ENCODE assay signal across 24 mouse cellular contexts in the genomic region with DNA sequence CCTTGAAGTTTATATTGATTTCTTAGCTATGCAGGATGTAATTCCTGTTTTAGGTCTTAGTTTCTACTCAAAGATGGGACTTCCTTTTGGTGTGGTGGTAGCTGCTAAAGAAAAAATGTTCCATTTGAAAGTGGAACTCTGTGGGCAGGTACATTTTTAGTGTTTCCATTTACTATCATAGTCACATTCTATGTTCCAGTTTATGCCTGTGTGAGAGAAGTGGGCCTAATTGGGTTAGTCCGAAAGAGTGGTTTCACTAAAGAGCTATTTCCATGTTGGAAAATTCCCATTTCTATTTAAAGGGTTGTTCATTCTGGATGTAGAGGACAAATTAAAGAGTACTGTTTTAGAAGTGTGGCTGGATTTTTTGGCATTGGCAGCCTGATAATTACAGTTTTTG.
DNase-seq lines count a peak whose midpoint lies in the region; ATAC-seq lines count a peak whose summit lies in the region.
"Had no signal": no experiment of that assay in that cellular context is flagged by ENCODE, and none has a peak within 500 bp of the region (broad histone marks: within the 10 kb centered on the region; RNA-seq: fewer than 3 reads in every experiment).

No protein-coding gene starts in this region.

- peaks cover 4% of the 10 kb centered on the region for H3K4me1 ChIP-seq in embryonic facial prominence, embryonic 14.5 days (ENCODE audit: control insufficient read depth, insufficient read depth, low read length)
- peaks cover 24% of the 10 kb centered on the region for H3K4me1 ChIP-seq in embryonic facial prominence, embryonic 10.5 days
- H3K4me1 ChIP-seq: forebrain, embryonic 13.5 days had no signal

- no peak overlapping the region for H3K4me3 ChIP-seq in embryonic facial prominence, embryonic 14.5 days (ENCODE audit: low read depth, low read length)
- H3K4me3 ChIP-seq in embryonic facial prominence, embryonic 10.5 days, result no peak overlapping the region
- H3K4me3 ChIP-seq: embryonic facial prominence, embryonic 12.5 days; forebrain, embryonic 13.5 days; heart, embryonic 15.5 days; hindbrain, embryonic 13.5 days had no signal

- no peaks in the 10 kb centered on the region for H3K27me3 ChIP-seq in embryonic facial prominence, embryonic 14.5 days (replicated peaks; ENCODE audit: control insufficient read depth, insufficient read depth, low read length)
- H3K27me3 ChIP-seq in embryonic facial prominence, embryonic 10.5 days (replicated peaks; ENCODE audit: low read depth, poor library complexity, severe bottlenecking), result no peaks in the 10 kb centered on the region
- H3K27me3 ChIP-seq: embryonic facial prominence, embryonic 12.5 days; forebrain, embryonic 13.5 days; heart, embryonic 15.5 days; hindbrain, embryonic 13.5 days had no signal

- no peak overlapping the region for H3K27ac ChIP-seq in embryonic facial prominence, embryonic 14.5 days (replicated peaks; ENCODE audit: low read depth, low read length)
- no peak overlapping the region for H3K27ac ChIP-seq in embryonic facial prominence, embryonic 10.5 days (replicated peaks)
- H3K27ac ChIP-seq: embryonic facial prominence, embryonic 12.5 days; forebrain, embryonic 13.5 days; heart, embryonic 15.5 days; hindbrain, embryonic 13.5 days; hindbrain, postnatal 0 days had no signal

- WGBS in embryonic facial prominence, embryonic 14.5 days, result 85% methylated on average over 1 of the region's 1 CpGs
- 89% methylated on average over 1 of the region's 1 CpGs for WGBS in embryonic facial prominence, embryonic 10.5 days

- DNase-seq in embryonic facial prominence, embryonic 14.5 days (ENCODE audit: low spot score), result peak; percentile 34
- no peak for DNase-seq in embryonic facial prominence, embryonic 10.5 days (ENCODE audit: low spot score)
- DNase-seq in spleen, postnatal 36 days (ENCODE audit: low spot score in 2 of 2), result peak; percentile 47 to 48
- no peak for DNase-seq in spleen, postnatal 4 days (ENCODE audit: low spot score in 2 of 2)
- DNase-seq in induced T-regulatory cell, adult 2 months (ENCODE audit: low read depth), result peak; percentile 70
- peak; percentile 68 for DNase-seq in telencephalon, adult 2 months (ENCODE audit: low read depth, low spot score)
- DNase-seq in left cerebral cortex, postnatal 36 days (ENCODE audit: low spot score in 2 of 2), result no peak
- DNase-seq: adrenal gland, postnatal 14 days; B cell, adult 2 months; cerebellum, adult 8-10 months; cerebellum, postnatal 14 days; embryo, embryonic 11 days; gastrocnemius, postnatal 10 days; heart, adult 18-20 months; heart, postnatal 14 days had no signal

- no peak overlapping the region for H3K4me2 ChIP-seq in embryonic facial prominence, embryonic 14.5 days (ENCODE audit: low read depth, low read length)
- H3K4me2 ChIP-seq: embryonic facial prominence, embryonic 12.5 days; forebrain, embryonic 13.5 days; heart, embryonic 11.5 days; heart, embryonic 15.5 days; hindbrain, embryonic 13.5 days had no signal

- intact Hi-C loops in left cerebral cortex, postnatal 36 days (cut with DNase I), result no loop called here

- H3K36me3 ChIP-seq in embryonic facial prominence, embryonic 14.5 days (ENCODE audit: control insufficient read depth, insufficient read depth, low read length), result no peaks in the 10 kb centered on the region
- H3K36me3 ChIP-seq in embryonic facial prominence, embryonic 10.5 days (replicated peaks), result no peaks in the 10 kb centered on the region
- H3K36me3 ChIP-seq: embryonic facial prominence, embryonic 12.5 days; heart, embryonic 15.5 days; hindbrain, embryonic 13.5 days had no signal

- no peak for ATAC-seq in embryonic facial prominence, embryonic 14.5 days (ENCODE audit: low read depth)
- ATAC-seq in erythroblast, adult 5-6 weeks (replicated peaks; ENCODE audit: low FRiP score, poor library complexity, severe bottlenecking), result no peak
- ATAC-seq: forebrain, embryonic 13.5 days; hindbrain, postnatal 0 days; intestine, embryonic 16.5 days had no signal

- no peak overlapping the region for H3K9ac ChIP-seq in embryonic facial prominence, embryonic 14.5 days (ENCODE audit: low read depth, low read length)
- H3K9ac ChIP-seq: embryonic facial prominence, embryonic 12.5 days; forebrain, embryonic 13.5 days; heart, embryonic 15.5 days; hindbrain, embryonic 13.5 days had no signal

- no peaks in the 10 kb centered on the region for H3K9me3 ChIP-seq in embryonic facial prominence, embryonic 14.5 days (ENCODE audit: control insufficient read depth, low read length)
- no peaks in the 10 kb centered on the region for H3K9me3 ChIP-seq in embryonic facial prominence, embryonic 10.5 days
- H3K9me3 ChIP-seq: embryonic facial prominence, embryonic 12.5 days; forebrain, embryonic 13.5 days; G1E; heart, embryonic 15.5 days; hindbrain, embryonic 13.5 days had no signal

Comparison
In these comparisons a context has a peak if more than half of its experiments do, and no peak if none do; other contexts are left out.
1. DNase-seq: peak in embryonic facial prominence, embryonic 14.5 days (single experiment), spleen, postnatal 36 days (2 of 2), induced T-regulatory cell, adult 2 months (single experiment) and telencephalon, adult 2 months (single experiment); none in embryonic facial prominence, embryonic 10.5 days (single experiment), spleen, postnatal 4 days (0 of 2) and left cerebral cortex, postnatal 36 days (0 of 2).